Mouse (Mus musculus): ENCODE results near the gene Rbpj. TPM values are rescaled to one million over a fixed set of nuclear protein-coding genes. Genes with fewer than 3 reads are reported as not detected.

Rbpj gene
- polyA plus RNA-seq, 1 experiment from 2014 or later, result 56.1 TPM

DNA sequence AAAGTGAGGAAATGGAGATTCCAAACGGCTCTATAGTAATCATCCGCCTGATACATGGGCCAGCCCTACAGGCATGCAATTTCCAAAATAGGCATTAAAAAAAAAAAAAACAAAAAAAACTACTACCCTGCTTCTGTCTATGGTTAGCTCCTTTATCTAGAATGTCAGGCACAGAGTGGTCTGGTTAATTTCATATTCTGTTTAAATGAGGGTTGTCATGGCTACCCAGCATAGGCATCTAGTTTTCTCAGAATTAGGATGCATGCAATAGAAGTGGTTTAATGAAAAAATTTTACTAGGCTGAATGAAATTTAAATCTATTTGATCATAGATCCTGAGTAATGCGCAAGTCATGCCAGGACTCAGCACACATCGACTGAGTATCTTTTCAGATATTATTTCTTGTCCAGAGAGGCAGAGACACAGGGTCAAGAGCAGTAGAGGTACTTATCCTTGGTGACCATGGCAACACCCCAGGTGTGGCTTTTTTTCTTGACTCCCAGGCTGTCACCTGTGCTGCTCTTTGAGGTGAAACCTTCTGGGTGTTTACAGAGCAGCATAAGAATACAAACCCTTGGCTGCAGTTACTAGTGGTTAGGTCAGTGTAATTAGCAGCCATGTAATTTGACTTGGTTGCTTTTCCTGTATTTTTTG, 49.1 kb downstream of the Rbpj start:
- Histone ChIP-seq H3K27me3 (ENCODE audit: control insufficient read depth, insufficient read depth, low read length) (no peaks in the 10 kb centered on the region), H3K4me3 (ENCODE audit: low read depth, low read length) (no peak overlapping the region), H3K9me3 (ENCODE audit: control insufficient read depth, low read length) (no peaks in the 10 kb centered on the region), H3K4me1 (replicated peaks; ENCODE audit: control insufficient read depth, insufficient read depth, low read length) (no peaks in the 10 kb centered on the region), H3K9ac (ENCODE audit: low read depth, low read length) (no peak overlapping the region), H3K4me2 (replicated peaks; ENCODE audit: low read depth, low read length) (no peak overlapping the region), H3K27ac (ENCODE audit: low read depth, low read length) (no peak overlapping the region), H3K36me3 (ENCODE audit: control insufficient read depth, insufficient read depth, low read length) (no peaks in the 10 kb centered on the region)
- WGBS, result 88% methylated on average over 4 of the region's 4 CpGs
- ATAC-seq (ENCODE audit: low FRiP score) (no peak), DNase-seq (ENCODE audit: low spot score) (no peak)

DNA sequence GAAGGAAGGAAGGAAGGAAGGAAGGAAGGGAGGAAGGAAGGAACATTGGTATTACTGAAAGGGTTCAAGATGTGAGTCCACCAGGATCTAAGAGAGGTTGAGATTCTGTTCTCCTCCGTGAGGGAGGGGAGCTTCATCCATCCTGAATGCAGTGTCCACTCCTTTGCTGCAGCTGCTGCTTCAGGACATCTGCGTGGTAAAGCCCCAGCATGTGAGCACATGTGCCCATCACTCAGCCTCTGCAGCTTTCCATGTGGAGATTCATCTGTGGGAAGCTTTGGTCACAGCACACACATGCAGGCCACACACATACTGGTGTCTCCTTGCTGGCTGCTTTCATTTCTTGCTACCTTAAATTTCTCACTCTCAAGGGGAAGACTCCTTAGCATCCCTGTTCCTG, 50.5 kb downstream of the Rbpj start:
- no peak for ATAC-seq (ENCODE audit: low FRiP score)
- Histone ChIP-seq H3K9ac (ENCODE audit: low read depth, low read length) (no peak overlapping the region), H3K9me3 (ENCODE audit: control insufficient read depth, low read length) (no peaks in the 10 kb centered on the region), H3K27ac (ENCODE audit: low read depth, low read length) (no peak overlapping the region), H3K4me1 (replicated peaks; ENCODE audit: control insufficient read depth, insufficient read depth, low read length) (no peaks in the 10 kb centered on the region), H3K4me2 (replicated peaks; ENCODE audit: low read depth, low read length) (no peak overlapping the region), H3K27me3 (ENCODE audit: control insufficient read depth, insufficient read depth, low read length) (no peaks in the 10 kb centered on the region), H3K36me3 (ENCODE audit: control insufficient read depth, insufficient read depth, low read length) (no peaks in the 10 kb centered on the region), H3K4me3 (ENCODE audit: low read depth, low read length) (no peak overlapping the region)
- no peak for DNase-seq (ENCODE audit: low spot score)
- 82% methylated on average over 2 of the region's 2 CpGs for WGBS

DNA sequence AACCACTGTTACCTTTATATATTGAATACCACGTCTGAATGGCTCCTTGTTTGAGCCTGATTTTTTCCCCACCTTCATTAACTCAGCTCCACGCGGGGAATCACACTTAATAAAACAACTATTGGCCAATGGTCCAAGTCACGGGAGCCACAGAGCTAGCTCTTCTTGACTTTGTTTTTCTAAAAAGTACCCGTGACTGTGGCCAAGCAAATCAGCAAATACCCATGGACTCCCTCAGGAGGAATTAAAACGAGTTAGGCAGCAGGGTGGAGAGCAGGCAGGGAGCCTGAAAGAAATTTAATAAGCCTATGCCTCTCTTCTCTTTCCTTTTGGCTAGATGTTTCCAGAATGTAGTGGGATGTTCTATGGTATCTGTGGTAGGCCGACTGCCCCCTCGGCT, 51.9 kb downstream of the Rbpj start:
- no peak overlapping the region for H3K27ac ChIP-seq (ENCODE audit: low read depth, low read length)
- H3K4me3 ChIP-seq (ENCODE audit: low read depth, low read length), result no peak overlapping the region
- DNase-seq (ENCODE audit: low spot score), result no peak
- H3K4me2 ChIP-seq (replicated peaks; ENCODE audit: low read depth, low read length), result no peak overlapping the region
- no peak overlapping the region for H3K9ac ChIP-seq (ENCODE audit: low read depth, low read length)
- H3K27me3 ChIP-seq (ENCODE audit: control insufficient read depth, insufficient read depth, low read length), result no peaks in the 10 kb centered on the region
- no peaks in the 10 kb centered on the region for H3K4me1 ChIP-seq (replicated peaks; ENCODE audit: control insufficient read depth, insufficient read depth, low read length)
- H3K36me3 ChIP-seq (ENCODE audit: control insufficient read depth, insufficient read depth, low read length), result no peaks in the 10 kb centered on the region
- no peaks in the 10 kb centered on the region for H3K9me3 ChIP-seq (ENCODE audit: control insufficient read depth, low read length)
- WGBS, result 83% methylated on average over 8 of the region's 8 CpGs
- ATAC-seq (ENCODE audit: low FRiP score), result no peak

DNA sequence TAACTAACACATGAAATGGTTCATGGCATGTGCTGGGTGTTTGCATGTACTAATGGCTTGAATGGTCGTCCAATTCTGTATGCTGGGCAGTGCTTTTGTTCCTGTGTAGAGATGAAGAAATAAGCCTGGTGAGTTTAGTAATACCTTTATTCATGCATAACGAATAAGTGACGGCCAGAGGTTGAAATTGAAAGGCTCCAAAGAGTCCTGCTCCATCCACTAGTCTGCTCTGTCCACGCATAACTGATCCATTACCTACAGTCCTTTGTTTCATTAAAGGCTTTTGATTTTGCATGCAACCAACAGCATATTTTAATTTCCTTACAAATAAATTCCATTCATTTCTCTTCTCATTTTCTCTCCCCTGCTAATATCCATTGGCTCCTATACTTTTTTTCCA, 53.2 kb downstream of the Rbpj start:
- WGBS, result 65% methylated on average over 4 of the region's 4 CpGs

DNA sequence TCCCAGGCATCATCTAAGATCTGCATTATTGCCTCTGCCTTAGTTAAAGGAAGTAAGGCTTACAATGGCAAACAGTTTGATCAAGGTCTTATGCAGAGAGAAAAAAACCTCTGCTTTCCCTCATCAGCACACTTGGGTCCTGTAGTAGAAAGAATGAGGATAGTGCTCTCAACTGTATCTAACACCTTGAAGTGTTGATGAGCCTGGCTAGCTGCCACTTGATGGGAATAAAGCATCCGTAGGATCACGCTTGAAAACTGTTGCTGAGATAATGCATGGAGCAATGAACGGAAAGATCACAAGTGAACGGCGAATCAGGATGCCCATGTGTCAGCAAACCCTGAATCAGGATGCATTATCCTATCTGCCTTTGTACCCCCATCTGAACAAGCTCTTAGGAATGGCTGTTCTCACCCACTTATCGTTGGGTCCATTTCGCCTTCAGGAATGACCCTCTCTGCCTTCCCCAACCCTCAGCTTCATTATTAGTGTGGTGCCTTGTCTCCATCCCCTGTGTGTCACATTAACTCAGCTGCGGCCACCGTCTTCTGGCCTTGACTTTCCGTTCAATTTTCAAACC, 54.1 kb downstream of the Rbpj start:
- no peak for ATAC-seq (ENCODE audit: low FRiP score)
- WGBS, result 91% methylated on average over 10 of the region's 10 CpGs
- no peak for DNase-seq (ENCODE audit: low spot score)

More for the DNA sequence above, 53.2 kb downstream of the Rbpj start:
- ATAC-seq (ENCODE audit: low FRiP score), result no peak
- Histone ChIP-seq H3K4me3 (ENCODE audit: low read depth, low read length) (no peak overlapping the region), H3K9me3 (ENCODE audit: control insufficient read depth, low read length) (no peaks in the 10 kb centered on the region), H3K27ac (ENCODE audit: low read depth, low read length) (no peak overlapping the region), H3K9ac (ENCODE audit: low read depth, low read length) (no peak overlapping the region), H3K4me2 (replicated peaks; ENCODE audit: low read depth, low read length) (no peak overlapping the region), H3K36me3 (ENCODE audit: control insufficient read depth, insufficient read depth, low read length) (no peaks in the 10 kb centered on the region), H3K27me3 (ENCODE audit: control insufficient read depth, insufficient read depth, low read length) (no peaks in the 10 kb centered on the region), H3K4me1 (replicated peaks; ENCODE audit: control insufficient read depth, insufficient read depth, low read length) (peaks cover 2% of the 10 kb centered on the region; the same call in 1 of the 2 replicates)
- DNase-seq (ENCODE audit: low spot score), result no peak

DNA sequence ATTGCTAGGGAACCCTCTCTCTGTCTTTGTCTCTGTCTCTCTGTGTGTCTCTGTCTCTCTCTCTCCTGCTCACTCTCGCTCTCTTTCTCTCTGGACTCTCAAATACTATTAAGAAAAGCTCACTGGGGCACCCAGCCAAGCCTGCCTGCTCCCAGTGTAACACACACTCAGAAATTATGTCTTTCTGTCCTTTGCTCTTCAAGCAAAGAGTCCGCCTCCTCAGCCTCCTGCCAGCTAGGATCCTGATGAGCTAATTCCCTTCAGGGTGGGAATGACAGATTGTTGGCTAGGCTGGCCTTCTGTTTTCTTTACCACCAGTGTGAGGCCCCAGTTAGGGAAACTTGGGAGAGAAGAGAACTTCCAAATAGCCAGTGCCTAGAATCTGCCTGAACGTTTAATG, 57.1 kb downstream of the Rbpj start:
- Histone ChIP-seq H3K4me3 (ENCODE audit: low read depth, low read length) (no peak overlapping the region), H3K36me3 (ENCODE audit: control insufficient read depth, insufficient read depth, low read length) (no peaks in the 10 kb centered on the region), H3K4me2 (replicated peaks; ENCODE audit: low read depth, low read length) (no peak overlapping the region), H3K9me3 (ENCODE audit: control insufficient read depth, low read length) (no peaks in the 10 kb centered on the region), H3K4me1 (replicated peaks; ENCODE audit: control insufficient read depth, insufficient read depth, low read length) (peaks cover 4% of the 10 kb centered on the region; the same call in 1 of the 2 replicates), H3K27ac (ENCODE audit: low read depth, low read length) (no peak overlapping the region), H3K9ac (ENCODE audit: low read depth, low read length) (no peak overlapping the region), H3K27me3 (ENCODE audit: control insufficient read depth, insufficient read depth, low read length) (no peaks in the 10 kb centered on the region)
- DNase-seq (ENCODE audit: low spot score) (no peak), ATAC-seq (ENCODE audit: low FRiP score) (no peak)
- WGBS, result 66% methylated on average over 3 of the region's 3 CpGs

More for the DNA sequence above, 54.1 kb downstream of the Rbpj start:
- H3K4me2 ChIP-seq (replicated peaks; ENCODE audit: low read depth, low read length), result no peak overlapping the region
- H3K27me3 ChIP-seq (ENCODE audit: control insufficient read depth, insufficient read depth, low read length), result no peaks in the 10 kb centered on the region
- H3K4me1 ChIP-seq (replicated peaks; ENCODE audit: control insufficient read depth, insufficient read depth, low read length), result peaks cover 2% of the 10 kb centered on the region; the same call in 1 of the 2 replicates
- H3K4me3 ChIP-seq (ENCODE audit: low read depth, low read length), result no peak overlapping the region
- no peak overlapping the region for H3K9ac ChIP-seq (ENCODE audit: low read depth, low read length)
- no peak overlapping the region for H3K27ac ChIP-seq (ENCODE audit: low read depth, low read length)
- no peaks in the 10 kb centered on the region for H3K36me3 ChIP-seq (ENCODE audit: control insufficient read depth, insufficient read depth, low read length)
- no peaks in the 10 kb centered on the region for H3K9me3 ChIP-seq (ENCODE audit: control insufficient read depth, low read length)

DNA sequence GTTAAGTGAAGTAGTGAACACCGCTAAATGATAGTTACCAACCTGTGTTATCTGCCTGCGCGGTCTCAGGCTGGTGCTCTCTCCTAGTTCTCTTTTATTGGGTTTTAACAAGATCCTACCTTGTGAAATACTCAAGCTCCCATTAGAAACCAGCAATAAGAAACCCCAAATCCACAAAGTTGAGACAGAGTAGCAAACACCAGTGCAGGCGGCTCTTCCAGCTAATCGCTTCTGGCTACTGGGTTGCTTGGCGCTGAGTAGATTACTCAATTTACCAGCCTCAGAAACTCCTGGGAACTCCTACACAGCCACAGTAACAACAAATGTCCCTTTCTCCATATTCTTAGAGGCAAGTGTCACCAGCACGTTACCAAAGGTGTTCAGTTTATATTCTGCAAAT, 58.2 kb downstream of the Rbpj start:
- no peaks in the 10 kb centered on the region for H3K27me3 ChIP-seq (ENCODE audit: control insufficient read depth, insufficient read depth, low read length)
- 95% methylated on average over 7 of the region's 7 CpGs for WGBS
- H3K4me3 ChIP-seq (ENCODE audit: low read depth, low read length), result no peak overlapping the region
- H3K9ac ChIP-seq (ENCODE audit: low read depth, low read length), result no peak overlapping the region
- H3K4me1 ChIP-seq (replicated peaks; ENCODE audit: control insufficient read depth, insufficient read depth, low read length), result peaks cover 4% of the 10 kb centered on the region; the same call in 1 of the 2 replicates
- no peaks in the 10 kb centered on the region for H3K9me3 ChIP-seq (ENCODE audit: control insufficient read depth, low read length)
- H3K27ac ChIP-seq (ENCODE audit: low read depth, low read length), result no peak overlapping the region
- DNase-seq (ENCODE audit: low spot score) (no peak), ATAC-seq (ENCODE audit: low FRiP score) (no peak)
- H3K36me3 ChIP-seq (ENCODE audit: control insufficient read depth, insufficient read depth, low read length), result no peaks in the 10 kb centered on the region
- no peak overlapping the region for H3K4me2 ChIP-seq (replicated peaks; ENCODE audit: low read depth, low read length)

DNA sequence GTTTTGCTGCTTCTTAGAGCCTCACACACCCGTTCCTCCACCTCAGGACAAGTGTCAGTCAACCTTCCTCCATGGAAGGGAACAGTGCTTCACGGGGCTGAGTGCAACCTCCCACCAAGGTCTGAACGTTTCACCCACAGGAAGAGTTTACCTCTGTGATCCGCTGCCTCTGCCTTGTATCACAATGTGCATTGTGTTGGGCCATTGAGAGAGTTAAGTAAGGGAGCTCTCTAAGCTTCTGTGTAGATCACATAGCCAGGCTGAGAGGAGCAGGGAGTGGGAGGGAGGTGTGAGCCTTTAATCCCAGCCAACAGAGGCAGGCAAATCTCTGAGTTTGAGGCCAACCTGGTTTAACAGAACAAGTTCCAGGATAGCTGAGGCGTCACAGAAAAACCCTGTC, 58.9 kb downstream of the Rbpj start:
- 58% methylated on average over 5 of the region's 5 CpGs for WGBS
- Histone ChIP-seq H3K36me3 (ENCODE audit: control insufficient read depth, insufficient read depth, low read length) (no peaks in the 10 kb centered on the region), H3K27me3 (ENCODE audit: control insufficient read depth, insufficient read depth, low read length) (no peaks in the 10 kb centered on the region), H3K4me2 (replicated peaks; ENCODE audit: low read depth, low read length) (no peak overlapping the region), H3K9ac (ENCODE audit: low read depth, low read length) (no peak overlapping the region), H3K4me3 (ENCODE audit: low read depth, low read length) (no peak overlapping the region), H3K27ac (ENCODE audit: low read depth, low read length) (no peak overlapping the region), H3K4me1 (replicated peaks; ENCODE audit: control insufficient read depth, insufficient read depth, low read length) (peaks cover 4% of the 10 kb centered on the region; the same call in 1 of the 2 replicates), H3K9me3 (ENCODE audit: control insufficient read depth, low read length) (no peaks in the 10 kb centered on the region)
- no peak for ATAC-seq (ENCODE audit: low FRiP score)
- DNase-seq (ENCODE audit: low spot score), result no peak
